Mouse (Mus musculus) inflammation-experienced regulatory T-cells, adult 6 months (primary cell): ENCODE measurements around the gene Ip6k1. TPM values are rescaled to one million over a fixed set of nuclear protein-coding genes. Genes with fewer than 3 reads are reported as not detected.

ENCODE experiments used
- ATAC-seq: one replicate; pipeline ENCODE4 v1.8.0; 2017
- polyA plus RNA-seq, 3 experiments: library from polyadenylated mRNA; unstranded; fragments of 100-300 nt; shearing (Covaris generic); gene quantifications; one replicate each; pipeline ENCODE4 v1.2.1; 2017

The Ip6k1 gene
- polyA plus RNA-seq: 10 to 100 TPM; 20.8 to 95.9 (median 58.2) TPM

DNA sequence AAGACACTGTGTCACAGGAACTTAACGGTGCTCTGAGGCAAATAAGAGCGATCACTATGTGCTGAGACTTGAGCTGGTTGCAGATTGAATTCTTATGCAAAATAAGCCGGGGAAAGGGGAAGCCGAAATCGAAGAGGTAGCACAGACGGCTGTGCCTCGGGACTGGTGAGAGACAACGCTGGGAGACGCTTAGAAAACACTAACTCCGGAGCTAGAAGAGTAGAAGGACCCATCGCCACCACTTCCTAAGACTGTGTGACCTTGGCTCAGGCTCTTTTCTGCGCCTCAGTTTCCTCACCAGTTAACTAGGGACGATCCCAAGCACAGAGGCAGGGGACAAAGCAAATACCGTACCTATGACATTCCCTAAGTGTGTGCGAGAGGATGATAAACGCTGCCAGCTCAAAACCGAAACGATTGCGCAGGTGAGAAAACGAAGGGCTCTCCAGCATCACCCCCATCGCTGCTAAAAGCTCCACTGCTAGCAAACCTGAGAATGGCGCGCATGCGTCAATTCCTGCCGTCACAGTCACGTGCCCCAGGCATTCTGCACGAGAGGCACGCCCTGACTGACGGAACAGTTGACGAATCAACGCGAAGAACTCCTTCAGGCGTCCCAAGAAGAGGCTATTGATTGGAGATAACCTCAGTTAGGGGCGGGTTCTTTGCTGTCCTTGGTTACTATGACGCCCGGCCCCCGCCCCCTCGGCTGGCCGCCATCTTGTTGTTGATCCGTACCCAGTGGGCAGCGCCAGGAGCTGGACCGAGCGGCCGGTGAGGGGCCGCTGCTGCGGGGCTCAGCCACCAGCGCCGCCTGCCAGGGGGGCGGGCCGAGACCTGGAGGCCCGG, at the start of gene Ip6k1:
Ip6k1 (plus strand) TSS at position 580 of the 849 bp plus-strand sequence.
- ATAC-seq: peak; percentile 97

DNA sequence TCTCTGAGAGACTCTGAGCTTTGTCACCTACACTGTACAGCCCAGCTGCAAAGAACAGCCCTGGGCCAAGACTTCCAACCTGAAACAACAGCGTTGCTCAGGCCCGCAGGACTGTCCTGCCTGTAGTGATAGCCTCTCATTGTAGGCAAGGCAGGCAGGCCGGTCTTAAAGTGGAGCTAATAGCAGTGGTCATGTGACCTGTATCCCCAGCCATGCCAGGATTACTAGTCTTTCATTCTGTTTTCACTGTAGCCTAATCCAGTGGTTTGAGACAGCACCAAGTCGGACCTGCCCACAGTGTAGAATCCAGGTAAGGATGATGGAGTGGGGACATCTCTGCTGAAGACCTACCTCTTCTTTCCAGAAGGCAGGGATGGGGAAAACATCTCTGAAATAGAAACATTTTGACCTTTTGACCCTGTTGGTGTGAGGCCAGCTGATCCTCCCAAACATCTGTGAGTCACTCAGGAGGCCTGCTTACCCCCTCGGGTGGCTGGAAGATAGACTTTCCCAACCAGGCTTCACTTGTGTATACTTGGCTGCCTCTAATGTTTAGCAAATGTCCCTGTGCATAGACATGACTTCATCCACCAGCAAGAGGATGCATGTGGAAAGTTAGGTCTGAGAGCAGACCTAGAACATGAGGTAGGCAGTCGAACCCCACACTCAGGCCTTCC, 46.5 kb upstream of the Ip6k1 start:
- ATAC-seq: no peak

DNA sequence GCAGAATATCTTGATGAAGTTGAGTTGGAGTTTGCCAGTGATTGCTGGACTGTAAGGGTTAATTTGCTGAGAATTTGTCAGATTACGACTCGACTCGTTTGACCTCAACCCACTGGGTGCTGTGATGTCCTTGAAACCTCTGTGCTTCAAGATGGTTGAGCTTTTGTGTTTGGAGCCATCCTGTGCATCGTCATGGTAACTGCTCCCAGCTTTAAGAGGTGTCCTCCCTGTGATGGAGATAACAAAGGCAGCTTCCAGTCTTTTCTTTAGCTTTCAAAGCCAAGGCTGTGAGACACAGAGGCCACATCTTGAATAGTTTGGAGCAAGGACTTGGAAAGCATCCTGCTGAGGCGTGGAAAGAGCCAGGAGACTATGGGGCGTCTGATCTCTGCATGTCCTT, 45.2 kb upstream of the Ip6k1 start:
- ATAC-seq: no peak

DNA sequence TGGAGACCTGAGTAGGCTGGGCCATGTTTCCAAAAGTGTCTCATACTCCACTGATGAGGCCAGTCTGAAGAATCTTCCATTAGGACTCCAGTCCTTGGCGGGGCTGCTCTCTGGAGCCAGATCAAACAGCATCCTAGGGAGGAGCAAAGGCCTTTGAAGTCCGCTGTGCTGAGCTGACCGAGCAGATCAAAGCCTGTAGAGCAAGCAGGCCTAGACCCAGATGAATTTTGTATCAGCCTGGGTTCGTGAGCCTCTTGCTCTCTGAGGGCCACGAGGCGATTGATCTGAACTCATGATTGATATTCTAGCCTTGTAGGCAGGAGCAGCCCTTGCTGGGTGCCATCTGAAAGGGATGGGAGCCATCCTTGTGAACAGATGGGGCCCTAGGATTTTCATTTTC, 42.4 kb upstream of the Ip6k1 start:
- ATAC-seq: no peak

DNA sequence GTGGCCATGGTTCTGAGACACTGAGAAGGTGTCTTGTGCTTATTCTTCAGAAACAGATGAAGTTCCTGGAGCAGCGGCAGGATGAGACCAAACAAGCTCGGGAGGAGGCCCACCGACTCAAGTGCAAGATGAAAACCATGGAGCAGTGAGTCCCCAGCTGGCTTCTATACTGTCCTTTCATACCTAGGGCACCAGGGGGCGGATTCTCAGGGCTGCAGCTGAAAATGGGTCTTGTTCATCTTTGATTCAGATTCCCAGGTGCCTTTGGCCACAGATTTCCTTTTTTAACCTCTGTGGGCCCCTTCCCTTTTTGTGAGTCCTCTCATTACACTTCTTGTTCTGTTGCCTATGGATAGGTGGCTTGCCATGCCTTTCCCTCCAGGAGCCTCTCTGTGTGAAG, 41.4 kb upstream of the Ip6k1 start:
- ATAC-seq: no peak

DNA sequence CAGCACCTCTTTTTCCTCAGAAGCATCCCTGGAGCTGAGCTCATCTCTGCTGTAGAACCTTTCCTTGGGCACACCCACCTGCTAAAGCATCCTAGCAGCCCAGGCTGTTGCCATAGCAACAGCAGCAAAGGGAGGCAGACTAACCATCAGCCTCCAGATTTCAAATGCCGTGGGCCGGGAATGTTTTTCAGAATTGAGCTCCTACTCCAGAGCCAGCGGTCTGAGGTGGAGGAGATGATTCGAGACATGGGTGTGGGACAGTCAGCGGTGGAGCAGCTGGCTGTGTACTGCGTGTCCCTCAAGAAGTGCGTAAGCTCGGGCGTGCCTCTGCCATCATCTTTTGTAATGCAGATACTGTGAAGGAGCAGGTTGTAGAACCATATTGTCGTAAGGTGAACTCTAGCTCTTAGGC, 40.9 kb upstream of the Ip6k1 start:
- ATAC-seq: no peak

DNA sequence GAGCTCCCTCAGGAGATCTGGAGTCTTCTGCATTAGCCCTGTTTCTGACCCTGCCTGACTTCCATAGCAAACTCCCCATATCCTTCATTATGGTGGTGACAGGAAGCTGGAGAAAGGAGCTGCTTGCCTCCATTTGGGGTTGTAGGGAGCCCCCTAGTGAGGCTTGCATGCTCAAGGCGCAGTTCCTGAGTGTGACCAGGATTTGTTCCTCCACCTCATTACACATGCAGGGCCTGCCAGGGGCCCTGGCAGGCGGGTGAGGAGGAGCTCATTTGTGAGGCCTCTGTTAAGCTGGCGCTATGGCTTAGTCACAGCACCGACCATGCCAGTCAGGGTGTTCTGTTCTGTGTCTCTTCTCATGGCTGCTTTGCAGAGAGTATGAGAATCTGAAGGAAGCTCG, 40.4 kb upstream of the Ip6k1 start:
- no peak for ATAC-seq

DNA sequence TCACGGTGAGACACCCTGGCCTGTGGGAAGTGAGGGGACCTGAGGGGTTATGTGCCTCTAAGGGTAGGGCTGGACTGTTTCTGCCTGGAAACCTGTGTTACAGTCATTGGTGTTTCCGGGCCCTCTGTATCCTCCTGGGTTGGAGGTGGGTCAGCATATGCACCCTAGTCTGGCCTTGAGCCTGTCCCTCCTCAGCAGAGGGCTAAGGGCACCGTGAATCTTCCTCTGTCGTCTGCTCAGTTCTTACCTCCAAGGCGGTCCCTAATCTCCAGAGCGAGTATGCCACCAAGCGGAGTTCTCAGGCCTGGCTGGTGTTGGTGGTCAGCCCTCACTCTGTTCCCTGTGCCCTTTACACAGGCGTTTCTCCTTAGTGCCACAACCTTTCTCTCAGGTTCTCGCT, 39.4 kb upstream of the Ip6k1 start:
- ATAC-seq: no peak

DNA sequence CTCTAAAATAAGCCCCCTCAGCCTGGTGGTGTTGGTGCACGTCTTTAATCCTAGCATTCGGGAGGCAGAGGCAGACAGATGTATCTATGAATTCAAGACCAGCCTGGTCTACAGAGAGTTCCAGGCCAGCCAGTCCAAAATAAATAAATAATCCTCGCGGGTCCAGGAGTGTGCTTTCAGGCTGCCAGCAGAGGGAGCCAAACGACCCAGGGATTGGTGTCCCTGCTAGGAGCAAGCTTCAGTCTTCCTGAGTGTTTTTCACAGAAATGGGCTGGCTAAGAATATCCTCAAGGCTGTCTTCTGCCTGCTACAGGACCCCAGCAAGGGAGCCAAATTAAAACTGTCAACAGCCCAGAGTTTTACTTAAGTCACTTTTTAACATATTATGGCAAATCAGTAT, 38.6 kb upstream of the Ip6k1 start:
- peak; percentile 63 for ATAC-seq

DNA sequence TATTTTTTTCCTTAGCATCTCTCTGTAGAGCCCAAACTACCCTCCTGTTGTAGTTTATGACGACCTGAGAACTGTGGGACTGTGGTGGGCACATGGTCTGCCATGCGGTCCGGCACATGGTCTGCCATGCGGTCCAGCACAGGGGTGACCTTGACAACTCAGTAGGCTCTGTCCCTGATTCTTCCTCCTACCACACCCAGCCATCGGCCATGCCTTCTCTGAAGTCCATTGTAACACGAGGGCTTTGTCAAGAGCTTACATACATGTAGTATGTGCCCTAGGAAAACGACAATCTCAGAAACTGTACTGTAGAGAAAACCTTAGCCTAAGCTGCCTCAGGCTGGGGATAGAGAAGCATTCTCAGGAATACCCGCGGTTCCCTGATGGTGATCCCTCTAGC, 37.6 kb upstream of the Ip6k1 start:
- ATAC-seq: no peak

DNA sequence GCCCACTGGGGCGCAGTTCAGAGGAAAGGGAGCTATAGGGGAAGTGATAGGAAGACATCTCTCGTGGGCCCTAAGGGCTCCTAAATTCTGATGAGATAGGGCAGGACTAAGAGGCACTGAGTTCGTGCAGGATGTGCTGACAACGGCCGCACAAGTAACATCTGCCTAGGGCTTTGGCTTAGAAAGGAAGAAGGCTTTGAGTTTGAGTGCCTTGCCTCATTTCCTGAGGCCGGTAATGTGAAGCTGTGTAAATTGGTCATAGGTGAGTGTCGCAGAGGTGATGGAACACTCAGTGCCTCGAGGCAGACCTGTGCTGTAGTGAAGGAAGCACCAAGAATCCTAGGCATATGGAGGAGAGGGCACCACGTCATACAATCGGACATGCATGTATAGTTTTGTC, 35.6 kb upstream of the Ip6k1 start:
- no peak for ATAC-seq

DNA sequence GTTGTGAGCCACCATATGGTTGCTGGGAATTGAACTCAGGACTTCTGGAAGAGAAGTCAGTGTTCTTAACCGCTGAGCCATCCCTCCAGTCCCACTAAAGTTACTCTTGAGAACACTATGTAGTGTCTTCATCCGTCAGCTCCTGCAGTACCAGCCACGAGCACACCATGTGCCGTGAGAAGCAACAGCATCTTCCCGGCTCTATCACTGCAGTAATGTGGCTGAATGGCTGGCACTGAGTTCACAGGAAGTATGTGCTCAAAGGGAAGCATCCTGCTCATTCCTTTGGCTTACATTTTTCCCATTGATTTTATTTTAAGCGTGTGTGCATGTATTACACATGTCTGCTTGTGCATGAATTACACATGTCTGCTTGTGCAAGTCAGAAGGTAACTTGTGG, 34.9 kb upstream of the Ip6k1 start:
- ATAC-seq: no peak

DNA sequence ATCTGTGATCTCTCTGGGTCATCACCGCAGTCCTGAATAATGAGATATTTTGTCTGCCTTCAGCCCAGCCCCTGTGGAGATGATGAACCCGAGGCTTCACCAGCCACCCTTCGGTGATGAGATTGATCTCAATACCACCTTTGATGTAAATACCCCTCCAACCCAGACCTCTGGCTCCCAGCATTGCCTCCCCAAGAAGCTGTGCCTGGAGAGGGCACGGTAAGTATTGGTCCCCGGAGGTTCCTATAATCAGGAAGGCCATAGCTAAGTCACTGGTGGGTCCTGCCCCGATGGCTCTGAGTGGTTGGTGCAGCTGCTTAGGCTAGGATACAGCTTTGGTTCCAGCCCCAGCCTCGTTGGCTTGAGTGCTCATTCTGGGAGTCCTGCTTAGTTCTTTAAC, 33.8 kb upstream of the Ip6k1 start:
- no peak for ATAC-seq

DNA sequence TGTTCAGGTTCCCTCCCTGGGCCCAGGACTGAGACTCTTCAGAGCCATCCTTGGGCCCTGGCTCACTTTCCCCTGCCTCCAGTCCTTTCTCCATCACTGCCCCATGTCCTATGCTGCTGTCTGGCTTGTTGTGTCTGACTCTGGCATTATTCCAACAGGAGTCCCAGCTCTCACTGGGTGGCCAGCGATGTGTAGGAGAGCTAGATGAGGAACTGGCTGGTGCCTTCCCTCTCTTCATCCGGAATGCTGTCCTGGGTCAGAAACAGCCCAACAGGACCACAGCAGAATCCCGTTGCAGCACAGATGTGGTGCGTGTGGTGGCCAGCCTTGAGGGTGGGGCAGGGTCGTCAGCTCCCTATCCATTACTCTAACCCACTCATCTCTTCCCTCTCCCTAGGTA, 32.0 kb upstream of the Ip6k1 start:
- no peak for ATAC-seq

DNA sequence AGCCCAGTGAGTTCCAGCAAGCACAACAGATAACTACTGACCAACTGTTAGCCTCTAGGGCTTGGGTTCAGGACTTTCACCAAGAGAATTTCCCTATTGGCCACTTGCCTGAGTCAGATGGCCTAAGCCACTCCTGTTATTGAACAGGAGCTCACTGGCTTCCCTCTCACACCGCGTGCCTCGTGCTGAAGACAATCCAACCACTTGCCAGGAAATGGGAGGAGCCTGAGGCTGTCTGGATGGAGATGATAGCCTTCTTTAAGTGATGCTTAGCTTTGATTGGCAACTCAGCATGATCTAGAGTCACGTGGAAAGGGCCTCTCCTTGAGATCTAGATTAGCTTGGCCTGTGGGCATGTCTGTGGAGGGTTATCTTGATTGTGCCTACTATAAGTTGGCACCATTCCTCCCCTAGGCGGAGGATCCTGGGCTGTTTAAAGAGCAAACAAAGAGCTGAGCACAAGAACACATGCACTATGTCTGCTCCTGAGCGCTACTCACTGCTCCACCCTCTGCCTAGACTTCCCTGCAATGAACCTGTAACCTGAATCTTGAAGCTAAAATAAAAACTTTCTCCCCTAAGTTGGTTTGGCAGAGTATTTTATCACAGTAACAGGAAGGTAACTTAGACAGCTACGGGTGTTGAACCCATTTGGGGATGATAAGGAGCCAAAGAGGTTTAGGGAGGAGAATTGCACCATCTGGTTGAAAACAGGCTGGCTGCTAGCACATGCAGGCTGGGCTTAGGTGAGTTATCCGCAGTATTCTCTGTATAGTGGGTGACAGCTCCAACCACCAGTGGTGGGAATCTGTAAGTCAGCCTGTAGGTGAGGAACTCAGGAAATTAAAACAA, 30.4 kb upstream of the Ip6k1 start:
- ATAC-seq: no peak

DNA sequence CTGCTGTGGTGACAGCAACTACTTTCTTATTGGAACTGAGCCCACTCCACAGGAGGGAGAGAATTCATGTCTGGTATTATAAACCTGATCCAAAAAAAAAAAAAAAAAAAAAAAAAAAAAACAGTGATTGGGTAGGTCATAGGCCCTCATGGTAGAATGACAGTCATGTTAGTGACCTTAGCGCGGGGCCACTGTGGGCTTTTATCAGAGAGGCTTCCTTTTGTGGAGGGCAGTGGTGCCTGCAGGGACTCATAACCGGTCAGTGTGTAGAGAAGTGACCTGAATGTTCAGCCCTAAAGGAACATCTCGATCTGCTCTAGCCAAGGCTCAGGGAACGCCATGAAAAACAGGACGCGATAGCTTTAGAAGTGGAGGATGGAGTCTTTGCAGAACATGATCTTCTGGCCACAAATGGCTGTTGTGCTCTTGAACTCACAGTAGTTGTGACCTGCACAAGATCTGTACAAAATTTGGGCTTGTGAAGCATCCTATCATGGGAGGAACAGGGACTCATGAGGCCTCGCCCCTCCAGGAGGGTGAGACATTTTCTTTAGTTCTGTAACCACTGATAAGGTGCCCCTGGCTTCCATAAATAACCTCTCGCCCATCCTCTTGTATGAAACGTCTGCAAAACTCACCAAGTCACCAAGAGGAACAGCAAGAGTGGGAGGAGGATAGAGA, 27.7 kb upstream of the Ip6k1 start:
- no peak for ATAC-seq

DNA sequence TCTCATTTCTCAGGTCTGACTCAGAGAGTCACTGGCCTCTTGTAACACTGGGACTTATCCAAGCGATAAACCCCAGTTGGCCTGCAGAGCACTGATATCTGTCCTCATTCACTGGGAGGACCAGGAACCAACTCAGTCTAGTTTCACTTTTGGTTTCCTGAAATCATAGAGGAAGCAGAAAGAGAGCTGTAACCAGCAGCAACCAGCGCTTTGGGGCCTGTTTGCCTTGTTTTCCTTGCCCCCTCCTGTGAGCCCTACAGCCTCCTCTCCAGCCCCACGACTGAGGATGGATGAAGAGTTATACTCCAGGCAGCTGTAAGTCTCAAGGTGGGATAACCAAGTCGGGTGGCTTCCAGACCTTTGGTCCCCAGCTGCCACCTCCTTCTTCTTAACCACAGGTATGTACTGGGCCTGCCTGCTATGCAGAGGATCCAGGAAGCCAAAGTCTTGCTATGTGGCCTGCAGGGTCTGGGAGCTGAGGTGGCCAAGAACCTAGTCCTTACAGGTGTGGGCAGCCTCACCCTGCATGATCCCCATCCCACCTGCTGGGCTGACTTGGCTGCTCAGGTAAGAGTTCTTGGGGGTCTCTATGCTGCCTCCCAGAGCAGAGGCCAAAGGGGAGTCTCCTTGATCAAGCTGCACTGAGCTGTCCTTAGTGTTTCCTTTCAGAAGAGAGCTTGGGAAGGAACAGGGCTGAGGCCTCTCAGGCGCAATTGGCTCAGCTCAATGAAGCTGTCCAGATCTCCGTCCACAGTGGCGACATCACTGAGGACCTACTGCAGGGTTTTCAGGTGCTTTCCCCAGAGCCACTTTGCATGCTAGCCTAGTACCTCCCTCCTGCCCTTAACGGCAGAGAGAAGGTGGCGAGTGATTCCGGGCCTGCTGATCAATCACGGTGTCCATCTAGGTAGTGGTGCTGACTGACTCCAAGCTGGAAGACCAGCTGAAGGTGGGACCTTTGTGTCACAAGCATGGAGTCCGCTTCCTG, 26.6 kb upstream of the Ip6k1 start, which contains the start of gene Uba7:
Uba7 (plus strand) TSS at position 107 of the 988 bp plus-strand sequence.
- peak; percentile 94 for ATAC-seq

DNA sequence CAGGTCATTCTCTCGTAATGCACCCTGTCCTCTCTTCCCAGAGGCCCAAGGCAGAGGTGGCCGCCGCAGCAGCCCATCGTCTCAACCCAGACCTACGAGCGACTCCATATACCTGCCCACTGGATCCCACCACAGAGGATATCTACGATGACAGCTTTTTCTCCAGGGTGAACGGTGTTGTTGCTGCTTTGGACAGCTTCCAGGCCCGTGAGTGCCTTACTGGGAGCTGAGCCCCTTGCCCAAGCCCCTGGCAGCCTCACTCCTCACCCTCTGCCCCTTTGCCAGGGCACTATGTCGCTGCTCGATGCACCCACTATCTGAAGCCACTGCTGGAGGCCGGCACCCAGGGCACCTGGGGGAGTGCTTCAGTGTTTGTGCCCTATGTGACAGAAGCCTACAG, 23.5 kb upstream of the Ip6k1 start:
- ATAC-seq: no peak

DNA sequence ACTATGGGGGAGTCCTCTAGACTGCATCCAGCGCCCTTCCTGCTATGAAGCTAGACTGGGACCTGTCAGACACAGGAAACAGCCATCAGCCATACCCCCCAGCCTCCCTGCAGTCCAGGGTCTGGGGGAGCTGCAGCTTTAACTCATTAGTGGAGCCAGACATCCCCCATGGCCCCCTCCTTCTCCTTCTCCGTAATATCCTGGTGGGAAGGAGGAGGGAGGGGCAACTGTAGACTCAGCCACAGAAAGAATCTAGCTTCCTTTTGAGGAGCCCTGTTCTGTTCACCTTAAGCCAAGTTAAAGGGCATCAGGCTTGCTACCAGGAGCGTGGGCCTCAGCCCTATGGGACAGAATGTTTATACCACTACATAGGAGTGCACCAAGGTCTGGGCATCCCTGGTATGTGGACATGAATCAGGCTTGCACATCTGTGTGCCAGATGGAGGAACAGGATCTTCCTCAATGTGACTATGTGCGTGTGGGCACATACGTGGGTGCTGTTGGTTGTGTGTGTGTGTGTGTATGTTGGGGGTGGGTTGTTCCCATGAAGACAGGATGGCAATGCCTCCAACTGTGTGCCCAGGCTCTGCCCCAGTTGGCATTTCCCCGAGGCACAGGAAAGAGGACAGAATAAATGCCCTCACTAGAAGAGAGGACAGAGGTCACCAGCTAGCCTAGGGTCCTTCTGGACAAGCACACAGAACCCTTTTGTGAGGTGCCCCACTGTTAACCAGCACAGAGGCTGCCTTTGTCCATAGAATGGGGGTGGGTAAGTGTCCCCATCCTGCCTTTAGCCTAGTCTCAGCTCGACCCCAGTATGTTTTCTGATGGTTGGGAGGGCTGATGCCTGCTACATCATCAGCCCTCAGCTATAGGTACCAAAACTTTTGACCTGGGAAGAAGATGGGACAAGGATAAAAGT, 20.4 kb upstream of the Ip6k1 start:
- ATAC-seq: no peak

DNA sequence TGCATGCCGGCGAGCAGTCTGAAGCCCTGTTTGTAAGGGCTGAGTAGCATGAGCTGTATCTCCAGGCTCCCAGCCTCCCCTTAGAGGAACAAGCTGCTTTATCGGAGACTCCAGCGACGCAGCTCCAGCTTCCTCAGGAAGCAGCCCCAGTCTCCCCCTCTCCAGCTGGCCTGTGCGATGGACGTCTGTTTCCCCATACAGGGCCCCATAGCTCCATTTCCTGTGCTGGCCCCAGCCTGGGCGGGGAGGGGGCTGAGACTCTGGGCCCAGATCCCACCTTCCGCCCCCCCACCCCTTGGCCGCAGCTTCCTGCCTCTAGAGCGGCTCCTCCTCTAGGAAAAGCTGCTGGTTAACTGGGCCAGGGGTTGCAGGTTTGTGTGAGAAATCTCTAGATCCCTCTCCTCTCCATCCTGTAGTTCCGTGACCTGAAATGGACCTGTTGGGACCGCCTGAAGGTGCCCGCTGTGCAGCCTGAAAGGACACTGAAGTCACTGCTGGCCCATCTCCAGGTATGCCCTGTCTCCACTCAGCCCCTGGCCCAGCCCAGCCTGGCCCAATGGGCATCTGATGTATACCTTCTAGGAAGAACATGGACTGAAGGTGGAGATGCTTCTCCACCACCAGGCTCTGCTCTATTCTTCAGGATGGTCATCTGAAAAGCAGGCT, 19.5 kb upstream of the Ip6k1 start, which contains the start of gene Gm20661:
Gm20661 (plus strand) TSS at position 378 of the 666 bp plus-strand sequence.
- no peak for ATAC-seq
